Mouse (Mus musculus) cerebellum, adult 11 months (tissue): ENCODE data around the gene Prcp.
"Not testable (repeated sequence)": the region's sequence is repeated elsewhere in the genome, so short reads cannot be mapped to it uniquely, and the experiment has no call there.

ENCODE experiments used
- DNase-seq: peaks from one replicate; pipeline ENCODE4 v3.0.0; 2022

Prcp gene

DNA sequence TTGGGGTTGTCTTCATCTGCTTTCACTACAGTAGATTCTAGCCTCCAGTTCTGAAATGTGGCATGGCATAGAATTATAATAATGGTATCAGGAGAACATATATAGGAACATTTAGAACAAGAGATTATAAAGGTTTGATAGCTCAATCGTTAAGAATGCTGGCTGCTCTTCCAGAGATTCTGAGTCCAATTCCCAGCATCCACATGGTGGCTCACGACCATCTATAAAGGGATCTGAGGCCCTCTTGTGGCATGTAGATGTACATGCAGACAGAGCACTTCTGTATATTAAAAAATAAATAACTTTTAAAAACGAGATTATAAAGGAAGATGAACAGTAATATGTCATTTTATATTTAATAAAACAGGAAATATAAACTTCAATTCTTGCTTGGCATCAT, 19.2 kb downstream of the Prcp start:
- DNase-seq = no peak

DNA sequence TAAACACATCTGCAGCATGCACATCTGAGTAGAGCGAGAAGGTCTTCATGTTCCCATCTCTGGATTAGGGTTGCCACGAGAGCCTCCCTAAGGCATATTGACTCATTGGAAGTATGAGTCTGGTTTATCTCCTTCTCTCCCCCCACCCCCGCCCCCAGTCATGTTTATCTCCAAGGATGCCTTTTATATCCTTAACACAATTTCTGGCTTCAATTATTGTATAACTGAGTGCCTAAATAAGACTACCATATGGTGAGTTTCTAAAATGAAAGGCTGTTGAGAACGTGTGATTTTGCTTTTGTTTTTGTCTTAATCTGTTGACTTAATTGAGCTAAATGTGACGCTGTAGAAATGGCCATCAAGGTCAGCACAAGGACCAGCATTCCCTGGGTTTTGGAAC, 21.8 kb downstream of the Prcp start:
- no peak for DNase-seq

DNA sequence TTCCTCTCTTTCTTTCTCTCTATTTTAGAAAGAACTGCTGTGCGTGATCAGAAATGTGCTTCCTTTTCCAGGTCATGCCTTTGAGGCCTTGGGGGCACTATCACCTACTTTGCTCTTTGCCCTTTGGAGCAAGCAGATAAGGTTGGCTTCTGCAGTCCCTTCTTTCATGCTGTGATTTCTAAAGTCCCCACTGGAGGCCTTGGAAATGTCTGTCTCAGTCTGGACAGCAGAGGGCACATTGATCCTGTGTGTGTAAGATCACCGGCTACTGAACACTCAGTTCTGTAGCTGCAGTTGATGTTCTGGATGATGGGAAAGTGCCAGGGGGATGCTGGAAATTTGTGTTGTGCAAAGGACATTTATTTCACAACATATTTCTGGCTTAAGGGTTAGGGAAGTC, 22.8 kb downstream of the Prcp start:
- no peak for DNase-seq

DNA sequence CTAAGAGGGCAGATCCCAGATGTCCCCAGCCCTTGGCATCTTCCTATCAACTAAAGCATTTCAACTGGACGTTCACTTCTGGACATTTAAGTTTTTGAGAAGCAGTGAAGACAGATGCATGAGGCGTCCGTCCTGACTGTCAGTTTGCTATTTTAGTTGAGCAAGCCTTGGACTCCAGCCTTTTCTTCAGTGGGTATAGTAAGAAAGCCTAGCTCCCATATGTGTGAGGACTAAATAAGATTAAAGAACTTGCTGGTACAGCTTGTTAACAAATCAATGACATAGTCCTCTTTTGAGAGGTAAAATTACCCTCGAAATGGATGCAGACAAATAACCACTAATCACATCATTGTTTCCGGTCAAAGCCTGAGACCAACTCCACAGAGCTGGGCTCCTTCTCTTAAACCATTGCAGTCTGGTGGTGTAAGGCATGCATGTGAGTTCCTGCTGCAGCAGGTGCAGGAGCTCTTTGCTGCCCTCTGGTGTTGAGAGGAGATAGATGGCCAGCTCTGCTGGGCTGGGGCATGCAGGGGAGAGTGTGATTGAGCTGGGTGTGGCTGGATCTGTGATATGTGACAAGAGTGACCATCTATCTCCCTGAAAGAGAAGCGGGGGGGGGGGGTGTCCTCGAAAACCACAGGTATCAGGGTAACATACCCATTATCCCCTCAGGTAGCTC, 29.2 kb downstream of the Prcp start:
- DNase-seq = peak; percentile 57

DNA sequence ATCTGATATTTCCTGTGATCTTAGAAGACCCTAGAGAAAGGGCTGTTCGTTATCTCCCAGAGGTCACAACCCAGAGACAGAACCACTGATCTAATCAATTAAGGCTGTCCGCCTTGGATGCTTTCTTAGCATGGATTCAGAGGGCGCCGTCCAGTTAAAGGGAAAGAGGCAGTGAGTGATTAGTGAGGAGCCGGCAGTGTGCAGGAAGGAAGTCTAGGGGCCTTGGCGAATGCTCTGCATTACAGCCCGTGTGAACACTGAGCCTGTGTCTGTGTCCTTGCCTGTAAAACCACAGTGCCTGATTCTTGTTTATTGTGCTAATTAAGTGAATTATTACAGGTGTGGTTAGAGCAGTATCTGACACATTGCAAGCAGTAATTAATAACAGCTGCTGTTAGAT, 30.0 kb downstream of the Prcp start:
- not testable (repeated sequence) for DNase-seq

DNA sequence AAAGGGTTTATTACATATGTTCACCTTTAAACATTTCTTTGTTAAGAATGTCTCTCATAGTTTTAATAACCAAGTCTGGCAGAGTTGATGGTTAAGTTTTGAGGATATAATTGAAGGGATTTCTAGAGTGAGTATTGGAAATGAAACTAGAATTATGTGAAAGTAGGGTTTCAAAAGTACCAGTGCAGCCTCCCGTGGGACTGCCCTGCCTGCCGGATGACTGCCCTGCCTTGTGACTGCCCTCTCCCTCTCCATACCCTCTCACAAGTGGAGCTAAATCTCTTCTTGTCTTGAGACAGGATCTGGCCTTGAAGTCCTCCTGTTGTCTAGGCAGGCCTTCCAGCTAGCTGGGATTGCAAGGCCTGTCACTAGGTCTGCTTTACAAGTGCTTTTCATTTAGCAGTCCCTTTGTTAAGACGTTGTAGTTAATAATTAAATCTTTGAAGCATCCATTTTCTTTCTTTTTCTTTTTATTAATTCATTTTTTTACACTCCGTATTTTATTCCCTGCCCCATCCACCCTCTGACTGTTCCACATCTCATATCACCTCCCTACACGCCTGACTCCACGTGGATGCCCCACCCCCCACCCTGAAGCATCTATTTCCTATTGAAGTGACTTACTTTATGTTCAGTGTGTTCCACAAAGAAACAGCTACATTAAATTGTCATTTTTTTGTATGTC, 46.0 kb downstream of the Prcp start:
- no peak for DNase-seq

DNA sequence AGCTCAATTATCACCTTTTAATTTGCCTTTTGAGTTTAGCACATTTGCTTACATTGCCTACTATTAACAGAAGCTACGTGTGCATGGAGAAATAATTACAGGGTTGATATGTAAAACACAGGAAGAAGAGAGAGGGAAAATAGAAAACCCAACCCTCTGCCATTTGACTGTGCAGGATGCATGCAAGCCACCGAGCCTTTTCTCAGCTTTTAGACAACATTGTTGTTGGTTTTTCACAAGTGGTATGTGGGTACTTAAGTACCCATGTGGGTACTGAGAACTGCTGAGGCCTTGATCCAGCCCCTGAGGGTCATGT, 46.5 kb downstream of the Prcp start:
- no peak for DNase-seq

DNA sequence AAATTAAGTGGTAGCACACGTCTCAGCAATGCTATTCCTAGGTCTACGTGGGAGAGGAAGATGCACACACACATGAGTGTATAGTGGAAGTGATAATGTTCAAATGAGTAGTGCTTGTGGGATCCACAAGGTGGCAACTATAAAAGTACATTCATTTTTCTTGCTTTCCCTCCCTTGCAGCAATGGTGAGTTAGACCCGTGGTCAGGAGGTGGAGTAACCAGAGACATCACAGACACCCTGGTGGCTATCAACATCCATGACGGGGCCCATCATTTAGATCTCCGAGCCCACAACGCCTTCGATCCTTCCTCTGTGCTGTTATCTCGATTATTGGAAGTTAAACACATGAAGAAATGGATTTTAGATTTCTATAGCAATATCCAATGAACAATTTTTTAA, 58.5 kb downstream of the Prcp start:
- DNase-seq = no peak

DNA sequence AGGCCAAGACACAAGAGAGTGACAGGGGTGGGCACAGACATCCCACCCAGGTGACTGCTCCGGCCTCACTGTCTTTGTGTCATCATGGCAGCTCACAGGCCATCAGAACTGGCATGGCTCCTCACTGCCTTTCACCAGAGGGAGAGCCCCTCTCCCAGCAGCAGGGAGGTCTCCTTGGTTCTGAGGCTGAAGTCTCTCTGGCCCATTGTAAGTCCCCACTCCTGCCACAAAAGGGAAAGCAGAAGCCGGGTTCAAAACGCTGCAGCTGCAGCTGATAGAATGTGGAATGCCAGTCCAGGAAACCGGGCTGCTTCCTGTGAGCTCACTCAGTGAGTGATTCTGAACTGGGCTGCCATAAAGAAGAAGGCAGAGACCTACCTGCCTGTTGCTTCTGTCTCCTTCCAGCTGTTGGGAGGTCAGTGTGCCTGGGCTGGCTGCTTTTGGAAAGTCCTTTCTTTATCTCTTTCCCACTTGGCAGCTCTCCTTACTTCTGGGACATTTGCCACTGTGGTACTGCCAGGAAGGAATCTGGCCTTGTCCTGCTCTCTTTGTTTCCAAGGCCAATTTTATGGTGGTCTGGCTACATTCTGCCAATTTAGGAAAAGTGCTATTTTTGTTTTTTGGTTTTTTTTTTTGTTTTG, 59.2 kb downstream of the Prcp start:
- DNase-seq = not testable (repeated sequence)

DNA sequence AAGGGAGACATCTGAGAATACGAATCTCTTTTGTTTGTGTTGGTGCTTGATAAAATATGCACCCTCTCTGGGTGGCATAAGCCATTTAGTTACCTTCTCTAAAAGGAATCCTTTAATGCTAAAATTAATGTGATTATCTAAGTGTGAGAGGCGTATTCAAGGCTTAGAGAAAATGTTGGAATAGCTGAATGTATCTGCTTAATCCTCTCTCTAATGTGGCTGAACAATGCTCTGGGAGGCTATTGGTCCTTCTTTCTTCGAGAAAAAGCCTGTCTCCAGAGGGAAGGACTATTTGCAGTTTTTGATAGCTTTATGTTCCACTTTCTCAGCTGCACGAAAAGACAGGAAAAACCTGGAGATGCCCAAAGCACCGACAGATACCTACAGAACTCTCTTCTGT, 62.5 kb downstream of the Prcp start:
- DNase-seq = no peak

DNA sequence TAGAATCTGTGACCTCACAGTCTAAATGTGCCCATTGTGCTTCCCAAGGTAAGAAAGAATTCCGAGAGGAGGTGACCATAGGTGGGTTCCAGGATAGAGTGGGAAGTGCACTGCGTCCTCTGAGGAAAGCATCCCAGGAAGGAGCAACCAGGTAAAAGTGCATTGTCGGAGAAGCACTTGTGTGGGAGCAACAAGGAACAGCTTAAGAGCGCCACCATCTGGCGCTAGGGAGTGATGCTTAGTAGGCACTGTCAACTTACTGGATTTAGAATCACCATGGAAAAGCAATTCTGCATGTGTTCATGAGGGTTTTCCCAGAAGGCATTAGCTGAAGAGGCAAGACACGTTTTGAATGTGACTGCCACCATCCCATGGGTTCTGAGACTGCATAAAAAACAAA, 63.7 kb downstream of the Prcp start:
- DNase-seq = peak; percentile 5

DNA sequence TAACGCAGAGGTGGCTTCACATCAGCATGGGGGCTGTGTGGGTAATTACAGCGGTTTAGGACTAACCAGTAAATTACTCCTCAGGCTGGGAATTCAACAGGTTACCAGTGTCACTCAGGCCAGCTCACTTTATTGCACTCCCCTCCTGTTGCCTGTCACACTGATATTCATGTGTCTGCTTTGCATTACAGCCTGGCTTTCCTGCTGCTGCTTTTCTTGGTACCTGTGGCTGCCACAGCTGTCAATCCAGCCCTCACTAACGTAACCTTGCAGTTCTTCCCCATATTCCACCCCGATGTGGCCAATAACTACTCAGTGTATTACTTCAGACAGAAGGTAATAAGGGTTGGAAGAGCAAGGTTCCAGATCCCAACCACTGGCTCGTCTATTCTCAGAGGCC, 65.5 kb downstream of the Prcp start:
- no peak for DNase-seq

DNA sequence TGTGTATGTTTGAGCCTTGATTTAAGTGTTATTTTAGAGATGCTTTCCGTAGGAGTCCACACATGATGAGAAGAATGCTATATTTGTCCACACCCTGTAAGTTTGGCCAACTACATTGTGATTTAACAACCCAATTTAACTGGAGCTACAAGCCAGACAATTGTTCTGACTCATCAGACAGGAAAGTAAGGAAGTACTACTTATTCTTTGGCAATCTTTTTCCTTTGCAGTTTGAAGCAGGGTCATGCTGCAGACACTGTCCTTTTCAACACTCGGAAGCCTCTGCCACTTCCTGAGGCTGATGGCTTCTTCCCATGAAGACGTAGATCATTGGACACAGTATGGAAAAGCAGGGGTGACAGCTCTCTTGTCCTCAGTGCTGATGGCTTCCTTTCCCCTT, 76.5 kb downstream of the Prcp start:
- no peak for DNase-seq

DNA sequence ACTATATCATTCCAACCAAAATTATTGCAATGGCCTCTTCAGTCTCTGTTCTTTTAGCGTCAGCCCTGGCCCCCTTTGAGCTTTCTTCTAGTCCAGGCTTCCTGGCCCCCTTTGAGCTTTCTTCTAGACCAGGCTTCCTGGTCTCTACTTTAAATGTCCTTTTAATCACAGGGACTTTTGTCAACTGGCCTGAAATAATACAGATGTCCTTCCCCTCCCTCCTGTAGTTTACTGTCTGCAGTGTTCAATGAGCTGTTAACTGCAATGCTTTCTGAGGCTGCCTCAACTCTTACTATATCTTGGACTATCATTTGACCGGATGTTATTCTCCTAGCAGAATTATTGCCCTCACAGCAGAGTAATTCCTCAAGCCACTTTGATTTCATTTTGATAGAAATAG, 77.9 kb downstream of the Prcp start:
- DNase-seq = no peak

DNA sequence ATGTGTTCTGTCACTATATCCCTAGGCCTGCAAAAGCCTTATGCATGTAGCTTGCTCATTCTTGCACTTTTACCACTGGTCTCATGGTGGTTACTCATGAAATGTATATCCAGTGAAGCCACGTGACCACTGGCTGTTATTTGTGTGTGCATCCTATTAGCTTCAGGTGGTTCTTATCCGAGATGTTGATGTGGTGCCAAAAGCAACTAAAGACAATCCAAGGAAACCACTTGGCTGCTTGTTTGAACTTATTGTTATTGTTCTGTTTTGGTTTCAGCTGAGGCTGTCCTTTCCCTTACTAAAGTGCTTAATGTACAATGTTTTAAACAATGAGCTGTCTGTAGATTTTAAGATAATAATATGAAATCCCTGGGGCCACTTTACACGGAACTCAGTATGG, 85.5 kb downstream of the Prcp start:
- DNase-seq = no peak

DNA sequence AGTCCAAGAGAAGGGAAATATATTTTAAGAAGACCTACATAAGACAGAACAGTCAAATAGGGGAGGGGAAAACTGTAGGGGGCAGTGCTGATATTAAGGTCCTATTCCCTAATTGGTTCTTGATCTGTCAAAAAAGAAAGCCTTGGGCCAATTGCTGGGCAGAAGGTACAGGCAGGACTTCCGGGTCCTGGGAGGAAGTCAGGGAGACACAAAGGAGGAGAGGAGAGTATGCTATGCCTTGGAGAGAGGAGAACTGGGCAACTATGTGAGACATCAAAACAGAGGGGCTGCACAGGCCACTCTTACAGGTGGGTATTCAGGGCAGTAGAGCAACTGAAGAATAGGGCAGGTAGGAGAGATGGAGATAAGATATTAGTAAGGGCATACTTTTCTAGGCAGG, 87.6 kb downstream of the Prcp start:
- no peak for DNase-seq

DNA sequence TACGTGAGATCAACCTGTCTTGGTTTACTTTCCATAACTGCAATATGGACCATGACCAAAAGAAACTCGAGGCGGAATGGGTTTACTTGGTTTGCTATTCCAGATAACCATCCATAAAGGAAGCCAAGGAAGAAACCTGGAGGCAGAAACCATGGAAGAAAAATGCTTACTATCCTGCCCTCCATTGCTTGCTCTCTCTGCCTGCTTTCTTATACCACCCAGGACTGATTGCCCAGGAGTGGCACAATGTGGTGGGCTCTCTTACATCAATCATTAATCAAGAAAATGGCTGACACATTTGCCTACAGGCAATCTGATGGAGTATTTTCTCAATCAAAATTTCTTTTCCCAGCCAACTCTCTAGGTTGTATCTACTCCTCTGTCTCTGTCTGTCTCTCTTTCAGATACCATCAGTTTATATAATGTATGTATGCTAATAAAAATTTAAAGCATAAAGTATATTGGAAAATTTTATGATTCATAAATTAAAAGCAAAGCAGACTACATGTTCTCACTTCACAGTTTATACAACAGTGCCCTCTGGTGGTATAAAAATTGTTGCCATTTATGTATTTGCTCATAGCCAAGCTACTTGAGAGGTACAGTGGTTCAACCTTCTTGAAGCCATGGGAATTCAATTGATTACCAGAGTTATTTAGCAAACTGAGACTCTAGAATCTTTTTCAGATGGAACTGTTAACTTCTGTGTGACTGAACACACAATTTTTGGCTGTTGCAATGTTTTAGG, 90.7 kb downstream of the Prcp start:
- DNase-seq = no peak

DNA sequence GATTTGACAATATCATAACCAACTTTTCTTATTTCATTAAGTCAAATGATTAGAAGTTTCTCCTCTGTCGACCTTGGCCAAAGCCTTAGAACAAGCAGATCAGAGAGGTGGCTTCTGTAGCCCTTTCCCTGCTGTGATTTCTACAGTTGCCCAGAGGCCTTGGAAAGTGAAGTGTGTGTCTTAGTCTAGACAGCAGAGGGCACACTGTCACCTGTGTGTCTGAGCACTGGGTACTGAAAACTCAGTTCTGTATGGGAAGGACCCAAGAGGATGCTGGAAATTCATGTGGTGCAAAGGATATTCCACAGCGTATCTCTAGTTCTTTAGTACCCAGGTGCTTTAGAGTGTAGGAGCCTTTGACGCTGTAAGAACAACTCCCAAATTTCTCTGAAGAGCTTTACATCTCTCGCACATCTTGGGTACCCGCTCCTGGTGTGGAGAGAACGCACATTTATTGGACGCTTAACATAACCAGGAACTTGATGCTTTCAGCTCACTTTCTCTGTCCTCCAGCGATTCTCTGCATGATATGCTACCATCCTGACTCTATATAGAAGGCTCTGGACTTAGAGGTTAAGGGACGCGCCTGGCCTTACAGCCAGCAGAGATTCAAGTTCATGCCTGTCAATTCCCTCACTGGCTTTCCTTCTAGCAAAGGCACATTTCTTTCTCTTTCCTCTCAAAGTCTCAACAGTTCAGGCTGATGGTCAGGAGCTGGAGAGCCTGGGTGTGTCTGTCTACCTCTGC, 93.3 kb downstream of the Prcp start:
- peak; percentile 22 for DNase-seq

DNA sequence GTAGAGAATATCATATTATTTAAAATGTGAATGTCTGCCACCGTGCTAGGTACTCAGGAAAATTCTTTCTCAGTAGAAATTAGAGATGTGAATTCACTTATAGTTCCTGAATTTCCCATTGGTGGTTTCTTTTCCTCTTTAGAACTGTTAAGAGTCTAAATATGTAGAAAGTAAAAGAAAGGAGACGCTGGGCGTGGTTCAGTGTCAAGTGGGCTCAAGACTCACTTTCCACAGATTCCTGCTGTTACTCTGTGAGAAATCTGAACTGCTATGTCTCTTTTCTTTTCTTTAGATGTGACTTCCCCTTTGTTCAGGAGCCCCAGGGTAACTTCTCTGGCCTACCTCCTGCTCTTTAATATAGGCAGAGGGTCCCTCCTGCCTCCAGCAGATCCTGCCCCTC, 103.2 kb downstream of the Prcp start:
- DNase-seq = no peak

DNA sequence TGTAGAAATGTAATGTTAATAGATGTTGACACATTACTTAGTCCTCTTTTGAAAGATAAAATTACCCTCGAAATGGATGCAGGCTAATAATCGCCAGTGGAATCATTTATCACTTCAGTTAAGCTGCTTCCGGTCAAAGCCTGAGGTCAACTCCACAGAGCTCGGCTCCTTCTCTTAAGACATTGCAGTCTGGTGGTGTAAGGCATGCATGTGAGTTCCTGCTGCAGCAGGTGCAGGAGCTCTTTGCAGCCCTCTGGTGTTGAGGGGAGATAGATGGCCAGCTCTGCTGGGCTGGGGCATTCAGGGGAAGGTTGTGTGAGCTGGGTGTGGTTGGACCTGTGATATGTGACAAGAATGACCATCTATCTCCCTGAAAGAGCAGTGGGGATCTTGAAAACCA, 104.0 kb downstream of the Prcp start:
- DNase-seq = no peak

DNA sequence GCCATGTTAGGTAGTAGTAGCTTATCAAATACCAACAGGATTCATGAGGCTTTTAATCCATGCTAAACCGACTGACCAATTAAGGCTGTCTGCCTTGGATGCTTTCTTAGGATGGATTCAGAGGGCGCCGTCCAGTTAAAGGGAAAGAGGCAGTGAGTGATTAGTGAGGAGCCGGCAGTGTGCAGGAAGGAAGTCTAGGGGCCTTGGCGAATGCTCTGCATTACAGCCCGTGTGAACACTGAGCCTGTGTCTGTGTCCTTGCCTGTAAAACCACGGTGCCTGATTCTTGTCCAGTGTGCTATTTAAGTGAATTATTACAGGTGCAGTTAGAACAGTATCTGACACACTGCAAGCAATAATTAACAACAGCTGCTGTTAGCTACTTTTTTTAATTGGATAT, 104.5 kb downstream of the Prcp start:
- not testable (repeated sequence) for DNase-seq

DNA sequence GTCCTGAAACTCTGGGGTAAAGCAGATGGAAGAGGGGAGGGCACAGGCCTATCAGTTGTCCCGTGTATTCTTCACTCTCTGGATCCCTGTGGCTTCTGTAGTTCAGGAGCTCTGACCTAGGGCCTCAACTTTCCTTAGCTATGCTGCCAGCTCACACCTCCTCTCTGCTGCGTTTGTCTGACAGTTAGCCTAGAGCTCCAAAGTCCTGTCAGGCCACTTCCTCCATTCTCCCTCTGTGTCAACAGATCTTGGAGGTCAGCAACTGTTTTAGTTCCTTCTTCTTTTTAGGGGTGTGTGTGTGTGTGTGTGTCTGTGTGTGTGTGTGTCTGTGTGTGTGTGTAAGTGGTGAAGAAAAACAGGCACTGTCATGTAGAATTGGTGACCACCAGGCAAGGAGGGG, 106.5 kb downstream of the Prcp start:
- DNase-seq = no peak

DNA sequence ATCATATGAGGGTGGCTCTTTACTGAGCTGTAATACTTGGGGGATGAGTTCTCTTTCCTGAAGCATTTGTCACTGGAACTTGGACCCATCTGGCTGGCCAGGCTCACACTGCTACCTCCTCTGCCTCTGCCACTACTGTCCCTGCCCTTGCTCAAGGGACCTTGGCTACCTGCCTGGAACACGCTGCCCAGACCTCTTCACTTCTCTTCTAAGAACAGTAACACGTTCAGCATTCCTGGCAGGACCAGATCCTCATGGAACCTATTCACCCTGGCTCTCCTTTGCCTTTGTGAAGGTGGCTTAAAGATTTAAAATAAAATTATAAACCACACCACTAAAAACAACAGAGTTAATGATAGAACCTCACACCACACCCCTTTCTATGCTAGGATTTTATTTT, 107.6 kb downstream of the Prcp start:
- no peak for DNase-seq
